Mouse (Mus musculus) adrenal gland, postnatal 25 days (tissue): ENCODE results near the gene Tmem255a. TPM values are rescaled to one million over a fixed set of nuclear protein-coding genes. Genes with fewer than 3 reads are reported as not detected.

Experiments used
- DNase-seq: peaks from one replicate; pipeline ENCODE4 v3.0.0; 2021; ENCODE audit warnings: mixed read lengths
- long read RNA-seq: library from polyadenylated mRNA; stranded (forward); transcript quantifications from one replicate; pipeline ENCODE4 v2.0.0, GENCODE M21; 2021
- total RNA-seq: library from RNA; stranded (reverse); gene quantifications from 2 replicates; pipeline ENCODE4 v1.2.3, GENCODE M21; 2021

The Tmem255a gene
- total RNA-seq, result 12.8 and 13.1 TPM in 2 replicates
- long read RNA-seq, partial matches to known transcripts, result 0 of 5 reads
- long read RNA-seq, other reads (novel, unspliced or antisense), result 1 of 5 reads

- peak; percentile 39 for DNase-seq
These were observed at the start of gene Tmem255a for GRCm38 (mm10) chrX:38251851-38252571. Gene Tmem255a (minus strand): TSS chrX:38252439.

DNA sequence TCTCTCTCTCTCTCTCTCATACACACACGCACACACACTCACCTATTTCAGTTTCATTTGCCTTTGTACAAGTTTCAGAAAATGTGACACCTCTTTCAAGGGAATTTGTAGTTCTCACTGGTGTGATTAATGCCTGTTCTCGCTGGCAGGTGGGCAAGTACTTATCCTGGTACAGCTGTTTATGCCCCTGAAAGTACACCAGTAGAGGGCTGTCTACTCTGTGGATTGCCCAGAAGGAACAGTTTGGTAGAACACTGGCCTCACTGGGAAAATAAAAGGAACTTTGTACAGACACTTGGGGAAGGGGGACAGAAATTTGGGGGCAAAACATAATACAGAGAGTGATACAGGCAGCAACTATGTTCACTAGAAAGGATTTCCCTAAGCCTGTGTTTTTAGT is 7.4 kb upstream of the Tmem255a start:
- DNase-seq, result no peak

DNA sequence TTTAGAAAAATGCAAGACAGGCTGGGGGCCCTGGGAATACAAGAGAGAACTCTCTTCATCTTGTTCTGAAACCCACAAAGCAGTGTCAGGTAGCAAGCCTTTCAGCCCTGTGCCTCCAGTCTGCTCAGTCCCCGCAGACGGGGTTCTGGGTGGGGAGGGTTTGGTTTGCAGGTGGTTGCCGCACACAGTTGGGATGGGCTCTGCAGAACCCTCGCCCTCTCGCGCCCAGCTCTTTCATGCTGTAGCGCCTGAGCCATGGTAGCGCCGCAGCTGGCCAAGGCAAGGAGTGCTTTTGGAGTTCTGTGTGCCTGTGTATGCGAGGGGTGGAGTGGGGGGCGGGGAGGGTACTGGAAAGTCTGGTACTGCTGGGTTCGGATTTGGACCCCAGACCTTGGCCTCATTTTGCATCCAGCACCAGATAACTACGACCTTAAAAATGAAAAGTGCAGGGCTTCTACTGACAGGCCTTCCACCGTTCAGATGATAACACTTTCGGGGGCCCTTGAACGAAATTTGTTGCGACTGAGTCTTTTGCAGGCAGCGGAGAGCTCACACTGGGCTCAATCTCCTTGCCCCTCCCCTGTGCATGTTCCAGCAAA is 1.8 kb downstream of the Tmem255a start:
- DNase-seq, result peak; percentile 18

DNA sequence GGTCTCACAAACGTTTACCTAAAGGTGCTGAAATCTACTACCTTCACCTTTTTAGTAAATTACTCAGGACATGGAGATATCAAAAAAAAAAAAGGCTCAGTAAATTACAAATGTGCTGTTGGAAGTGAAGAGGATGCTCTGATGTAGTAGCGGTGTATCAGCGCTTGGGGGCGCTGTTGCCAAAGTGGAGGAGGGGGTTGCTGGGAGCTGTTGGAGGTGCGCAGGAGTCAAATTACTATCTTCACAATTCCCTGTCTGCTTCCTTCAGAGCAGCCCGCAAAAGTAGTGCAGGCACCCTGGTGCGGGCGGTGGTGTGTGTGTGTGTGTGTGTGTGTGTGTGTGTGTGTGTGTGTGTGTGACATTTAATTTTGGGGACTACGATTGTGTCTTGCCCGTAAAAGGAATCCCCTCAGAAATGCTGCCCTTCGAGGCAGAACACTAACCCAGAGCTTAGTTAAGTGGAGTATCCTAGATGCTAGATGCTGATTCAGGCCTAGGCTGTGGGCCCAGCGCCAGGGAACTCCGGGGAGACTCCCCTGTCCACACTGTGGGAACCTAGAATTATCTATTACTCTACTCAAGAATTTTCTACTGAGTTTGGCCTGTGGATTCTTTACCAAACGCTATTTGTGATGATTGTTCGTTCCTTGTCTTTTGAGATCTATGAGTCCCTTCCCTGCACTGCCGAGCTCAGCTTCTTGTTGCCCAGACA is 2.4 kb downstream of the Tmem255a start:
- peak; percentile 68 for DNase-seq

- DNase-seq, result no peak
These were observed 4.6 kb downstream of the Tmem255a start for GRCm38 (mm10) chrX:38247601-38248000.

DNA sequence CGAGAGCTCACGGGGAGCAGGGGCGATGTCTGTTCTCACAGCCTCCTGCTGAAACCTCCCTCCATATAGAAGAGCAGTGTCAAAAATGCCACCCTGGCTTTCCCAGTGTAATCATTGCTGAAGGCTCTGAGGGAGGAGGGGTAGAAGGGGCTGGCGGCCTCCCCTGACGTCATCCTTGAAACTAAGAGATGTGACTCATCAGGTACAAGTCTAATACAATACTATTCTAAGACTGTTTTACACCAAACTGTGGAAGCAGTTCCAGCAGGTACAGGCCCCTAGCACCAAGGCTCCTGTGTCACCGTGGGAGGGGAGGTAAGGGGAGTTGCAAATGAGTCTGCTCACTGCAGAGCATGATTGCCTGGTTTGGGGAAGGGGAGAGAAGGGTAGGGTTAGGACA is 5.1 kb downstream of the Tmem255a start:
- DNase-seq, result peak; percentile 28

DNA sequence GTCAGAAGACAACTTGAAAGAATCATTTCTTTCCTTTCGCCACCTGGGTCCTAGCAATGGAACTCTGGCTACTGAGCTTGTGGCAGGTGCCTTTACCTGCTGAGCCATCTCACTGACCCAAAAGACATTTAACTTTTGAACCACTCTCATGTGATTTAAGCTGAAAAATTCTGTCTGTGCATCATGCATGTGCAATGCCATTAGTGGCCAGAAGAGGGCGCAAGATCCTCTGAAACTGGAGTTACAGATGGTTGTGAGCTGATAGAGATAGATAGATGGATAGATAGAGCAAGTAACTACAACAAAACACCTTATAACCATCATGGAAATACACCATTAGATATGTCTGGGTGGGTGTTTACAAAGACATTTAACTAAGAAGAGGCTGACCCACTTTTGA is 14.5 kb downstream of the Tmem255a start:
- peak; percentile 58 for DNase-seq

DNA sequence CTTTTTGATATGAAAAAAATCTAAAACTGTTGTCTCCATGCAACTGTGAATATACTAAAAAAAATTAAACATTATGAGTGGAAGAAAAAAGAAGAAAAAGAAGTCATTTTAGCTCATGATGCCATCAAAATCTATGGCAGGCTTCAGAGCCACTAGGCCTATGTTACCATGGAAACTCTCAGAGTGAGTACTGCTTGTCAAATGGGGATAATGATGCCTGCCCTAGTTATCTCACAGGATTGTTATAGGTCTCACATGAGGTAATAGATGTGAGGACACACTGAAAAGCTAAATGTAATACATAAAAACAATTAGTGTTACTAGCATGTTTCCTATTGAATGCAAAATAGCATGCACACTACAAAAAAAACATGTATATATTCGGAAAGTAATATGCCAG is 22.4 kb downstream of the Tmem255a start:
- DNase-seq, result no peak

- no peak for DNase-seq
These were observed 29.5 kb downstream of the Tmem255a start for GRCm38 (mm10) chrX:38222757-38223156.

DNA sequence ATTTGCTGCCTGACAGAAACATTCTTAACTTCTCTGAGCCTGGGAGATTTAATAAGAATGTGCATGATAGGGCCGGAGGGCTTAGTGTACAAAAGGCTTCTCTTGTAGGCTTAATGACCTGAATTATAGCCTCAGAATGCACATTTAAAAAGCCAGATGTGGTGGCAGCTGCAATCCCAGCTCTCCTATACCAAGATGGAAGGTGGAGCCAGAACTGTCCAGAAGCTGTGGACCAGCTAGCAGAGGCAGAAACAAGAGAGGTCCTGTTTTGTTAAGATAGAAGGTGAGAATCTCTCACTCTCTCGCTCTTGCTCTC is 34.6 kb downstream of the Tmem255a start:
- no peak for DNase-seq

DNA sequence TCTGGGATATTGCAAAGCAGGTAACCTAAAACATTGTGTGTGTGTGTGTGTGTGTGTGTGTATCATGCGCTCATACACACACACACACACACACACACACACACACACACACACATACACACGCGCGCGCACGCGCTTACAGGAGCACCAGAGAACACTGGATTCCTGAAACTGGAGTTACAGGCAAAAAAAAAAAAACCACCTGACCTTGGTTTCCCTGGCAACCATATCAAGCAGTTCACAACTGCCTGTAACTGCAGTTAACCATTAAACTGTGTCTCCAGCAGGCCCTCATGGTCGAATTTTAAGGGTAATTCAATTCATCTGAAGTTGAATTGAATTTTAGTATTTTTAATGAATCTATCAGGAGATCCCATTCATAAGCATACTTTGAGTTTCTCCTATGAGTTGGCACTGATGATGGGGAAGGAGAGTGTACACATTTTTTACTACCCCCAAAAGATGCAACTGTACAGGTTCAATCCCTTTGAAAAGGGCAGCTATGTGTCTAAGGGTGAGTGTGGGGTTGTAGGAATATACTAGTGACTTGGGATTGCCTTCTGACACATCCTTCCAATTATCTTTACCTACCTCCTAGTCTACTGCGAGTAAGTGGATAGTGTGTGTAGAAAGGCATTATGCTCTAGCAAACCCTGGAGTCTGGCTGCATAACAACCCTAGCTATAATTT is 35.1 kb downstream of the Tmem255a start:
- DNase-seq, result peak; percentile 3

GRCm38 (mm10) chrX:38207392-38207791 is 44.8 kb downstream of the Tmem255a start:
- DNase-seq, result no peak

- DNase-seq, result peak; percentile 8
These were observed 50.4 kb downstream of the Tmem255a start for GRCm38 (mm10) chrX:38201816-38202215.

DNA sequence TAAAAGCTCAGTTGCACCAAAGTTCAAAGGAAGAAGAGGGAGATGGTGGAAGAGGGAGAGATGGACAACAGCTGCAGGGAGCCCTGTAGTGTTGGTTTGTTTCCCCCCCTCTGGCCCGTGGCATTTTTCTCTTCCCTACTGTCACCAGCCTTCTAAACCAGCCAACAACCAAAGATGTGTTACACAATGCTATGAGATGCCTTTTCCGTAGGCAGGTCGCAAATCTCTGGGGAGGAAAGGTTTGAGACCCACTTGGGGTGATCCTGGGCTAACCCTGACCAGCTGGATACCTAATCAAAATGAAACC is 61.8 kb downstream of the Tmem255a start:
- DNase-seq, result no peak

GRCm38 (mm10) chrX:38189552-38190457 is 62.4 kb downstream of the Tmem255a start, which contains the start of gene Zbtb33:
Gene Zbtb33 (plus strand): TSS chrX:38189793.
- DNase-seq, result peak; percentile 87

DNA sequence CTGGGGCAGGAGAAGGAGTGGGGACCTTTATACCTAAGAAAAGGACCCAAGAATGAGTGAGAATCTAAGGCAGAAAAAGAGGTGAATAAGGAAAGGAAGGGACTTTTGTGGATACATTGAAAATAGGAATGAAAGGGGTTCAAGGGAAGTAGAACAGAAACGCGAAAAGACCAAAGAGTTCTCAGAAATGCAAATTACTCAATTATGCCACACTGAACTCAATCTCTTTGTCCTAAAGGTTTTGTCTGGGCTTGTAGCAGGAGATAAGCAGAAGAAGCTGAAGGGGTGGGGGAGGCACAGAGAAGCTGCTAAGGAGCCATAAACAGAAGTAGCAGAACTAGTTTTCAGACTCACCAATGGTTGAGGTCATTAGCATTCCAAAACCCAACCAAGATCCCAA is 66.7 kb downstream of the Tmem255a start:
- DNase-seq, result no peak

- peak; percentile 70 for DNase-seq
These were observed 70.5 kb downstream of the Tmem255a start for GRCm38 (mm10) chrX:38181608-38182258.

- DNase-seq, result peak; percentile 12
These were observed 71.3 kb downstream of the Tmem255a start for GRCm38 (mm10) chrX:38180656-38181607.

- DNase-seq, result peak; percentile 23
These were observed 72.3 kb downstream of the Tmem255a start for GRCm38 (mm10) chrX:38179891-38180310.

DNA sequence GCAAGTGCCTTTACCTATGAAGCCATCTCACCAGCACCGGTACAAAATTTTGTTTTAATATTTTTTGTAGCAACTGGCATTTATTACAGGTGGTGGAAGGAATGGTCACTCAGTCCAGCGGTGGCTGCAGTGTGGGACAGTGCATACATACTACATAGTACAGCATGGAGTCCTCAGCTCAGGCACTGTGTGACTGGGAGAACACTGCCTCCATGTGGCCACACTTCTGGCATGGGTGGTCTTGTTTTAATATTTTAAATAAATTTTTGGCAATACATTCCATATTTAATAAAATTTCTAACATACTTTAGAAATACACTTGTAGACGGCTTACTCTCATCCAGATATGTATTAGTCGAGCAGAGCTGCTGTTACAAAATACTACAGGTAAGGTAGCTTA is 85.6 kb downstream of the Tmem255a start:
- DNase-seq, result no peak
